ENCODE assay signal across 18 mouse cellular contexts in genomic region chr4:24801881-24802280, GRCm38 (mm10). TPM values are rescaled to one million over a fixed set of nuclear protein-coding genes. Genes with fewer than 3 reads are reported as not detected.
"Had no signal": no experiment of that assay in that cellular context is flagged by ENCODE, and none has a peak within 500 bp of the region (broad histone marks: within the 10 kb centered on the region; RNA-seq: fewer than 3 reads in every experiment).

No protein-coding gene starts in this region.

- ATAC-seq: midbrain, embryonic 15.5 days had no signal

- H3K27me3 ChIP-seq: midbrain, embryonic 12.5 days; midbrain, embryonic 15.5 days; neural tube, embryonic 12.5 days had no signal

- H3K4me2 ChIP-seq: lung, embryonic 14.5 days; midbrain, embryonic 12.5 days; midbrain, embryonic 15.5 days; neural tube, embryonic 12.5 days had no signal

- H3K4me3 ChIP-seq: midbrain, embryonic 10.5 days; midbrain, embryonic 12.5 days; midbrain, embryonic 15.5 days; neural tube, embryonic 12.5 days had no signal

- H3K9ac ChIP-seq: lung, embryonic 14.5 days; midbrain, embryonic 12.5 days; midbrain, embryonic 15.5 days; neural tube, embryonic 12.5 days had no signal

- H3K4me1 ChIP-seq: midbrain, embryonic 10.5 days; midbrain, embryonic 12.5 days; midbrain, embryonic 15.5 days; neural tube, embryonic 12.5 days had no signal

- H3K36me3 ChIP-seq: midbrain, embryonic 10.5 days; midbrain, embryonic 12.5 days; midbrain, embryonic 15.5 days; neural tube, embryonic 12.5 days had no signal

- H3K27ac ChIP-seq: midbrain, embryonic 10.5 days; midbrain, embryonic 12.5 days; midbrain, embryonic 15.5 days; neural tube, embryonic 12.5 days had no signal

- H3K9me3 ChIP-seq: midbrain, embryonic 10.5 days; midbrain, embryonic 12.5 days; midbrain, embryonic 15.5 days; neural tube, embryonic 12.5 days had no signal

- DNase-seq: lung, adult 18-20 months; lung, embryonic 14.5 days; lung, postnatal 10 days; lung, postnatal 4 days; right cerebral cortex, adult 18-20 months; right cerebral cortex, postnatal 25 days; right cerebral cortex, postnatal 4 days; spleen, adult 18-20 months; thymus, adult 18-20 months; thymus, postnatal 14 days; thymus, postnatal 36 days had no signal

RNA-seq across cellular contexts. Expression of gene Klhl32, which starts 49.0 kb away (rescaled TPM):
- total RNA-seq: megakaryocyte, adult 5-6 weeks; megakaryocyte-erythroid progenitor cell, adult 5-6 weeks; monocyte, adult 5-6 weeks had no signal
